Mouse (Mus musculus) spleen, adult 12 weeks (tissue): Measurements from ENCODE around the gene Tcte1.

Source experiments
- DNase-seq: peaks from one replicate; pipeline ENCODE4 v3.0.0; 2022; ENCODE audit warnings: low spot score

Gene Tcte1

GRCm38 (mm10) chr17:45565103-45565502 is 41.9 kb downstream of the Tcte1 start:
- DNase-seq: no peak

DNA sequence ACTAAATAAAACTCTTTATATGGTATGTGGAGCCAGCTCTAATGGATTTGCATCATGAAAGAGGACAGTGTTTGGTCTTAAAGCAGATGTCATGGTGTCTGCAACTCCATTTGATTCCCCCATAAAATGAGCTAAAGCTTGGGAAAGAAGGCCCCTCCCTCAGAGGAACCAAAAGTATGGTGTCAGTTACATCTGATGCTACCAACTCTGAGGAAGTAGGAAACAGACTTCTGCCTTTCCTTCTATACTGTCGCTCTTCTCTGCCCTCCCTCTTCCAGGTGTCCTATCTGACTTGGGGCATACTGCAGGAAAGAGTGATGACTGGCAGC is 42.8 kb downstream of the Tcte1 start:
- no peak for DNase-seq

GRCm38 (mm10) chr17:45566360-45567161 is 43.3 kb downstream of the Tcte1 start:
- DNase-seq: no peak

GRCm38 (mm10) chr17:45567162-45567601 is 43.9 kb downstream of the Tcte1 start:
- no peak for DNase-seq

GRCm38 (mm10) chr17:45568990-45569389 is 45.8 kb downstream of the Tcte1 start:
- no peak for DNase-seq

GRCm38 (mm10) chr17:45569999-45570398 is 46.8 kb downstream of the Tcte1 start:
- DNase-seq: no peak

DNA sequence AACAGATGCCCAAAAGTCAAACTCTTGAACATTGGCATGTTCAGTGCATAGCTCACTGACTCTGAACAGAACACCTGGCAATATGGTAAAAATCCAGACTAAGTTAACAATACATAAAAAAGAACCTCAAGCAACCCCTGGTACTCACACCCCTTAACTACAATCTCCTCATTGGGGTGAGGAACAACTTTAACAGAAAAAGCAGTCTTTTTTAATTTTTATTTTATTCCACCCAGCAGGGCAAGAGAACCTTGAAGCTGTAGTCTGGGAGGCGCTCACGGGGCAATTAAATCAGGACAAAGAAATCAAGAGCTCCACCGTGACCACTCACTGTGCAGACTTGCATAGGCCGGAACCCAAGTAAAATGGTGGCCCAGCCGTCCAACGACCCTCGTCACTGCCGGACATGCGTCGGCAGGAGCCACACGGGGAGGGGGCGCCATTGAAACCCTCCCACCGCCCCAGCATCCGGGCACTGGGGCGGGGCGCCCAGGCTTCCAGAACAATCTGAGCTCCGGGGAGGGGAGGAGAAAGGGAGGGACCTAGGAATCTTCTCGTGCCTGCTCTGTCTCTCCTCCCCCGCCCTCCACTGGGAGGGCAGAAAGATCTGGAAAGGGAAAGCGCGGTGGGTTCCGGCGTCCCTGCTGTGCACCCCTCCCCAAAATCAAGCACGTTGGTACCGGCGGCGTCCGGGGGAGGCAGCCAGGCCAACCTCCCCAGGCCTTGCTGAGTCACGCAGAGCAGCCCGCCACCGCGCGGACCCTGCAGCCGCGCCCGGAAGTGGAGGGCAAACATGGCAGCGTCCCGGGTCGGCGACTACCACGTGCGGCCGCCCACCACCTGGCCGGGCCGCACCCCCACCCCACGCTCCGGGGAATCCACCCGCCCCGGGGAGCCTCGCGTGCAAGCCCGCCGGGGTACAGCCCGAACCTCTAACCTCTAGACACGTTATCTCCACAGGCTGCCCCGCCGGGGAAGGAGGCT is 49.2 kb downstream of the Tcte1 start:
- DNase-seq: peak; percentile 73

- DNase-seq: peak; percentile 97
Observed at GRCm38 (mm10) chr17:45573087-45573779, 50.0 kb downstream of the Tcte1 start, which contains the start of gene Hsp90ab1. Gene Hsp90ab1 (minus strand): TSS chr17:45573271.

DNA sequence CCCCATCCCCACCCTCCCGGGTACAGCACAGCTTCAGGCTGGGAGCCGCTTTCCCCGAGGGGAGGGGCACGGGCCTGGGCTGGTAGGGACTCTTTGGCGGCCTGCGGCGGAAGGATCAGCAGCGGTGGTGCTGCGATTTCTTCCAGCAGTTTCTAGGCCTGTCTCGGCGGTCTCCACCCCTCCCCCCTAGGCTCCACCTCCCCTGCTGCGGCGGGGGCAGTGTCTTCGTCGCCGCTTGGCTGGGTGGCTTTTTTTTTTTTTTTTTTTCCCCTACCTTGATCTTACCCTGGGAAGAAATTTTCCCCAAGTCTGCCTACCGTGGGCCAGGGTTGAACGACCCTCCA is 50.5 kb downstream of the Tcte1 start:
- peak; percentile 89 for DNase-seq

DNA sequence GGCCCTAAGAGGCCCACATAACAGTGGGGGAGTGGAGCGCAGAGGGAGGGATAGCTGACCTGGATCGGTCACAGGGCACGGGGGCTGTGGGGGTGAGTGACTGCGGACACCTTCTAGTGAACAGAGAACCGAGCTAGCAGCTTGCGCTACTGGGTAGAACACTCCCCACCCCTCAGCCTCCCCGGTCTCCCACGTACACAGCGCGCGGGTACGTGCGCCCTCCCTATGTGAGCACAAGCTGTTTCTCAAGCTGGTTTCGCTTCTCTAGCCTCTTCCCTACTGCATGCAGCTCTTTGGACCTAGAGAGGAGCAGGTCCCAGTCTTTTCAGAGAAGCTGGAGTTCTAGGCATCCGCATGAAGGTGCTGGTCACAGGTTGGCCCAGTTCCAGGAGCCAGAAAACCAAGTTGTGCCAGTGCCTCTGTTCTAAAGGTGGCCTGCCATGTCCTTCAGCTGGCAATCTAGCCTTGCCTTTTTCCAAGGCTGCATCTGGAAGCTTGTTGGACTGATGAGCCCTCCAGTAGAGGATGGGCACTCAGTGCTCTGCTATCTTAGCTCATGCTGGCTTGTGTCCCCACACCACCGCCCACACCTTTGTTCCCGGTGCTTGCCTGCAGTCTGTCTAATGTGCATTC is 51.0 kb downstream of the Tcte1 start:
- peak; percentile 62 for DNase-seq

- no peak for DNase-seq
Observed at GRCm38 (mm10) chr17:45575123-45575897, 52.1 kb downstream of the Tcte1 start.

DNA sequence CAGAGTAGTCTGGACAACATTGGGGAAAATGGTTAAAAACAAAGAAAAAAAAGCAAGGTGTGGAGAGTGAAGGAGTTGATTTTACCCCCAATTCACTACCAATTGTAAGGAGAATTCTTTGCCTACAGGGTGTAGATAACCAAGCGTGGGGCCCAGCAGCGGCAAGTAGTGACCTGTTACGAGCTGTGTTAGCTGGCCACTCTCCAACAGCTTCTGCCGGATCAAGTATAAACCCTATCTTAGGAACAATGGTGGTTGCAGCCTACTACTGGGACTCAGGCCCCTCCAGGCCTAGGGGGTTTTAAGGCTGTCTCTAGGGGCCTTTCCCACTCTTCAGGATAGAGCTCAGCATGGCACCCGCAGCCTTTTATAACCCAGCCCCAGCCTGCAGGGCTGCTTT is 55.0 kb downstream of the Tcte1 start:
- DNase-seq: no peak

- no peak for DNase-seq
Observed at GRCm38 (mm10) chr17:45578843-45579242, 55.6 kb downstream of the Tcte1 start.

DNA sequence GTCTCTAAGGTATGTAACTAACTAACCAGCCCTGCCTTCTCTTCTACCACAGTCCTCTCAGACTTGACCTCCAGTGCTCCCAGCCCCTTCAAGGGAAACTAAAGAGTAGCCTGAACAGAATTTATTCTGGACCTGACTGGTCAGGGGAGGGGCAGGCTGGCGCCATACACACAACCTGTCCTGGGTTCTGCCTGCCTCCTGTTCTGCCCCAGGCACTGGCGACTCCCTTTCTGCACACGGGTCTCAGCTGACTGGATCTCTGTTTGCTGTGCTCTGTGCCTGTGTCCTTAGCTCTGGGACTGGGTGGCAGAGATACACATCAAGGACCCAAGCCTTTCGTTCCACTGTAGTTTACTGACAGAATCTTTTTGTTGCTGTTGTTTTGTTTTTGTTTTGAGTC is 56.3 kb downstream of the Tcte1 start:
- DNase-seq: no peak

DNA sequence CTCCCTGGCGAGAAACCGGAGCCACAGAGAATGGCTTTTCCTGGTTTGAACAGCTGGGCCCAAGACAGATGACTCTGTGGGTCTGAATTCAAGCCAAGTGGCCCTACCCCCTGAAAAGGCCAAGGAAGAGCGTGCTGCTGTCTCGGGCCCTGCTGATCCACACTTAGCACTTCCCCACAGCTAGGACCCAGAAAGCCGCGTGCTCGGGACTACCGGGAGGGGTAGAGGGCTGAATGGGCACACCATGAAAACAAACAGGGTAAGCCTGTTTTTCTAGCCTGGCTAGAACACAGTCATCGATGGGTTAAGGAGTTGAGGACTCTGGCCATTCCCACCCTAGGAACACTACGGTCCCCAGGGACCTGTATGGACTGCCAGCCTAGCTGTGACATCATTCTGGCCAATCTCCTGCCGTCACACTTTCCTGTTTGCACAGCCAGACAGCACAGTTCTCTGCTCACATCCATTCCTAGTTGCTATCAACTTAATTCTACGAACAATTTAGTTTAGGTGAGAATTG is 57.8 kb downstream of the Tcte1 start:
- no peak for DNase-seq

GRCm38 (mm10) chr17:45581567-45581983 is 58.3 kb downstream of the Tcte1 start:
- peak; percentile 64 for DNase-seq

- DNase-seq: no peak
Observed at GRCm38 (mm10) chr17:45582188-45582587, 59.0 kb downstream of the Tcte1 start.

DNA sequence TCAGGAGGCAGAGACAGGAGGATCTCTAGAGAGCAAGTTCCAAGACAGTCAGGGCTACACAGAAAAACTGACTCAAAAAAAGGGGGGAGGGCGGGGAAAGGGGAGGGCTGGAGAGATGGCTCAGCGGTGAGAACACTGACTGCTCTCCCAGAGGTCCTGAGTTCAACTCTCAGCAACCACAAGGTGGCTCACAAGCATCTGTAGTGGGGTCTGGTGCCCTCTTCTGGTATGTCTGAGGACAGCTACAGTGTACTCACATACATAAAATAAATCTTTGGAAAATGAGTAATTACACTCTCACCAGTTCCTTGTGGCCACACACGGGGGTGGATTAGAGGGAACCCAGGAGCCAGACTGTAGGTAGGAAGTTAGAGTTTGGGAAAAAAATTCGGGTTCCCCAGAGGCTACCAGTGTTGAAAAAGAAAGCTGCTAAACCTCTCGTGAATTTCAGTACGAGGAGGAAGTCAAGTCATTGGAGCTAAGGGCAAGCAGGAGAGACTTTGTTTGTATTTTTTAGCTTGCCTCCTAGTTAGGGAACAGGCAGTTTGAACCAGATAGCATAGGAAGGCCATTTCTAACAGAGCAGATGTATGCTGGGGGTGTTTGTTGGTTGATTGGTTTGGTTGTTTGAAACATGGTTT is 59.6 kb downstream of the Tcte1 start:
- DNase-seq: no peak

DNA sequence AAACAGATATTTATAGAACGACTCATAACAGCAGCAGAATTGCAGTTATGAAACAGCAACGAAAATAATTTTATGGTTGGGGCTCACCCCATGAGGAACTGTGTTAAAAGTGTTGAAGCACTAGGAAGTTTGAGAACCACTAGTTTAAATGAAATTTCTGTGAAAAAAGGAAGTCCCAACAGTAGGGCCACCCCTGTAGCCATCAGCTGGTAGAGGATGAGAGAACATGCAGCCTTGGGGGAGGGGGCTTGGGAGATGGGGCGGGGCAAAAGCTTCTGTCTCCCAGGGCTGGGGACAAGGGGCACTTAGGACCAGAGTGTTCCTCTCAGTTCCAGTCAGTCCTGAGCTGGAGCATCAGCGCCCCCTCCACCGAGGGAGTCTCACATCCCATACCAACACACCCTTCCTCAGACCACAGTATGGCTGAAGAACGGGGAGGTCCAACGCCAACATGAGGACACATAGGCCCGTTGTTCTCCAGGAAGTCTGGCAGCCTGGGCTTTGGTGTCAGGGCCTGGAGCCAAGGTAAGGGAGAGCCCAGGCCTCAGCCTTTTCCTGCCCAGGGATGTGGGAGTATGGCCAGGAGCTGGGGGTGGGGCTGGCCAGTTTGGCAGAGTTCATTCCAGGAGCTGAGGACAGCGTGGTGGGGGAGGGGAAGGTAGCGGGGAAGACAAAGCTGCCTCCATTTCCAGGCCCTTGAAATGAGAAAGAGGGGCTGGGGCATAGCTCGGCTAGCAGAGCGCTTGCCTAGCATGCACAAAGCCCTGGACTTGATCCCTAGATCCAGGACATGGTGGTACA is 61.1 kb downstream of the Tcte1 start:
- no peak for DNase-seq
